ENCODE assay signal across 8 mouse cellular contexts in genomic region chr16:8736757-8737156, GRCm38 (mm10). TPM values are rescaled to one million over a fixed set of nuclear protein-coding genes. Genes with fewer than 3 reads are reported as not detected.
DNase-seq lines count a peak whose midpoint lies in the region; ATAC-seq and TF ChIP-seq lines count a peak whose summit lies in the region.

No protein-coding gene starts in this region.

- H3K4me2 ChIP-seq in forebrain, embryonic 11.5 days (ENCODE audit: low read depth, low read length, severe bottlenecking), result peak overlapping the region; percentile 91
- peak overlapping the region; percentile 70 for H3K4me2 ChIP-seq in liver, embryonic 13.5 days
- peak overlapping the region; percentile 89 for H3K4me2 ChIP-seq in stomach, embryonic 16.5 days (ENCODE audit: low read depth, low read length)

- H3K36me3 ChIP-seq in thymus, adult 2 months (ENCODE audit: control insufficient read depth, insufficient read depth, low read length), result no peaks in the 10 kb centered on the region
- H3K36me3 ChIP-seq in forebrain, embryonic 11.5 days (ENCODE audit: control insufficient read depth, insufficient read depth, low read length), result no peaks in the 10 kb centered on the region
- peaks cover 39% of the 10 kb centered on the region for H3K36me3 ChIP-seq in liver, embryonic 13.5 days
- no peaks in the 10 kb centered on the region for H3K36me3 ChIP-seq in stomach, embryonic 16.5 days (ENCODE audit: control insufficient read depth, insufficient read depth, low read length)

- DNase-seq in thymus, adult 2 months, result no peak
- DNase-seq in thymus, postnatal 25 days, result no peak
- DNase-seq in forebrain, embryonic 11.5 days (ENCODE audit: low spot score), result no peak
- DNase-seq in liver, embryonic 13.5 days, result no peak
- DNase-seq in right cerebral cortex, postnatal 14 days, result no peak
- no peak for DNase-seq in layer of hippocampus, adult 11-12 months (ENCODE audit: low spot score)
- no peak for DNase-seq in ovary, postnatal 14 days (ENCODE audit: low spot score)

- H3K27me3 ChIP-seq in thymus, adult 2 months (ENCODE audit: control insufficient read depth, insufficient read depth, low read length), result no peaks in the 10 kb centered on the region
- H3K27me3 ChIP-seq in forebrain, embryonic 11.5 days (ENCODE audit: control insufficient read depth, insufficient read depth, low read length), result no peaks in the 10 kb centered on the region
- no peaks in the 10 kb centered on the region for H3K27me3 ChIP-seq in liver, embryonic 13.5 days
- no peaks in the 10 kb centered on the region for H3K27me3 ChIP-seq in stomach, embryonic 16.5 days (ENCODE audit: control insufficient read depth, insufficient read depth, low read length)

- peak overlapping the region; percentile 97 for H3K9ac ChIP-seq in forebrain, embryonic 11.5 days (ENCODE audit: low read length)
- peak overlapping the region; percentile 100 for H3K9ac ChIP-seq in liver, embryonic 13.5 days
- H3K9ac ChIP-seq in stomach, embryonic 16.5 days (ENCODE audit: low read length), result peak overlapping the region; percentile 96

- WGBS in thymus, adult 2 months, result under 1% methylated on average over 7 of the region's 7 CpGs
- 7% methylated on average over 7 of the region's 7 CpGs for WGBS in forebrain, embryonic 11.5 days
- WGBS in liver, embryonic 13.5 days (ENCODE audit: insufficient replicate concordance), result 3% methylated on average over 7 of the region's 7 CpGs
- 2% methylated on average over 7 of the region's 7 CpGs for WGBS in stomach, embryonic 16.5 days

- 0 out of 2 replicates have a peak overlapping the region, but pooled peaks have one; percentile 31 for H3K27ac ChIP-seq in thymus, adult 2 months (ENCODE audit: control insufficient read depth, insufficient read depth, low read length)
- H3K27ac ChIP-seq in forebrain, embryonic 11.5 days (ENCODE audit: low read depth, low read length), result no peak overlapping the region
- peak overlapping the region; percentile 96 for H3K27ac ChIP-seq in liver, embryonic 13.5 days
- peak overlapping the region; percentile 0; the same call in 1 of the 2 replicates for H3K27ac ChIP-seq in stomach, embryonic 16.5 days (ENCODE audit: low read length)

- H3K9me3 ChIP-seq in forebrain, embryonic 11.5 days (ENCODE audit: control insufficient read depth, low read length), result no peaks in the 10 kb centered on the region
- H3K9me3 ChIP-seq in liver, embryonic 13.5 days (replicated peaks), result no peaks in the 10 kb centered on the region
- no peaks in the 10 kb centered on the region for H3K9me3 ChIP-seq in stomach, embryonic 16.5 days (replicated peaks; ENCODE audit: control insufficient read depth, low read length)

- no peak for TF ChIP-seq POLR2A in thymus, adult 2 months (IDR thresholded peaks at IDR 0.05; ENCODE audit: control insufficient read depth, extremely low read depth, insufficient read depth, low read length, poor library complexity)

- H3K4me1 ChIP-seq in thymus, adult 2 months (replicated peaks; ENCODE audit: control insufficient read depth, insufficient read depth, low read length), result peaks cover 31% of the 10 kb centered on the region
- H3K4me1 ChIP-seq in forebrain, embryonic 11.5 days (replicated peaks; ENCODE audit: control insufficient read depth, insufficient read depth, low read length), result peaks cover 3% of the 10 kb centered on the region
- peaks cover 67% of the 10 kb centered on the region for H3K4me1 ChIP-seq in liver, embryonic 13.5 days (replicated peaks)
- H3K4me1 ChIP-seq in stomach, embryonic 16.5 days (ENCODE audit: control insufficient read depth, insufficient read depth, low read length), result peaks cover 37% of the 10 kb centered on the region

- TF ChIP-seq CTCF in thymus, adult 2 months (IDR thresholded peaks at IDR 0.05; ENCODE audit: borderline replicate concordance, control insufficient read depth, extremely low read depth, insufficient read depth, low read length, poor library complexity), result no peak

- ATAC-seq in forebrain, embryonic 11.5 days (replicated peaks; ENCODE audit: low FRiP score), result no peak
- no peak for ATAC-seq in liver, embryonic 13.5 days (ENCODE audit: low read depth)
- no peak for ATAC-seq in stomach, embryonic 16.5 days (ENCODE audit: insufficient read depth, low FRiP score)

- peak overlapping the region; percentile 94 for H3K4me3 ChIP-seq in thymus, adult 2 months (ENCODE audit: control insufficient read depth, insufficient read depth, low read length)
- peak overlapping the region; percentile 99 for H3K4me3 ChIP-seq in forebrain, embryonic 11.5 days (ENCODE audit: low read depth, low read length)
- H3K4me3 ChIP-seq in liver, embryonic 13.5 days (replicated peaks), result peak overlapping the region; percentile 99
- peak overlapping the region; percentile 85 for H3K4me3 ChIP-seq in stomach, embryonic 16.5 days (replicated peaks; ENCODE audit: low read length)

RNA-seq across cellular contexts. Expression of gene Usp7, which starts 55.4 kb away (rescaled TPM):
- polyA plus RNA-seq in thymus, adult 2 months (2012; rRNA removed), result 81.7 and 94.8 TPM in 2 replicates
- 45.7 and 47.4 TPM in 2 replicates for polyA plus RNA-seq in forebrain, embryonic 11.5 days (2014; fragmentation: Nextera tagmentation; extraction: Ambion mirVana)
- 26.5 and 26.8 TPM in 2 replicates for polyA plus RNA-seq in liver, embryonic 13.5 days (2015; fragmentation: Nextera tagmentation; extraction: Ambion mirVana)
- polyA plus RNA-seq in stomach, embryonic 16.5 days (2015; fragmentation: Nextera tagmentation; extraction: Ambion mirVana), result 24.4 and 28.6 TPM in 2 replicates

RNA-seq across cellular contexts. Expression of gene Gm5767, which starts 56.2 kb away (rescaled TPM):
- polyA plus RNA-seq in thymus, adult 2 months (2012; rRNA removed), result 1.1 TPM in 1 of 2 replicates, not detected in the other
- polyA plus RNA-seq in forebrain, embryonic 11.5 days (2014; fragmentation: Nextera tagmentation; extraction: Ambion mirVana), result not detected in 2 replicates
- not detected in 2 replicates for polyA plus RNA-seq in liver, embryonic 13.5 days (2015; fragmentation: Nextera tagmentation; extraction: Ambion mirVana)
- polyA plus RNA-seq in stomach, embryonic 16.5 days (2015; fragmentation: Nextera tagmentation; extraction: Ambion mirVana), result not detected in 2 replicates
